Mouse (Mus musculus) lung, embryonic 16.5 days (tissue): ENCODE results near the gene Gng4. TPM values are rescaled to one million over a fixed set of nuclear protein-coding genes. Genes with fewer than 3 reads are reported as not detected.

ENCODE experiments used
- ATAC-seq: fragments of 200-750 bp; cut with Nextera tagmentation; 2 replicates; pipeline ENCODE4 v1.8.0; 2017; ENCODE audit warnings: low read depth, mild to moderate bottlenecking, moderate library complexity
- H3K27ac ChIP-seq: fragments of 300-500 bp; sonication (generic); 2 replicates; pipeline ENCODE4 v1.5.1; 2014; ENCODE audit warnings: mild to moderate bottlenecking, control low read depth, low read length
- H3K27me3 ChIP-seq: fragments of 300-500 bp; sonication (generic); 2 replicates; pipeline ENCODE4 v1.6.1; 2014; ENCODE audit warnings: low read depth, low read length, mixed read lengths; ENCODE audit not compliant: control insufficient read depth, insufficient read depth
- H3K36me3 ChIP-seq: fragments of 300-500 bp; sonication (generic); 2 replicates; pipeline ENCODE4 v1.6.1; 2014; ENCODE audit warnings: low read length; ENCODE audit not compliant: control insufficient read depth, insufficient read depth
- H3K4me1 ChIP-seq: fragments of 300-500 bp; sonication (generic); replicated peaks from 2 replicates; pipeline ENCODE4 v1.6.1; 2014; ENCODE audit warnings: low read length, mixed read lengths; ENCODE audit not compliant: control insufficient read depth, insufficient read depth
- H3K4me2 ChIP-seq: fragments of 300-500 bp; sonication (generic); 2 replicates; pipeline ENCODE4 v1.6.1; 2014; ENCODE audit warnings: low read depth, low read length, control low read depth
- H3K4me3 ChIP-seq: fragments of 300-500 bp; sonication (generic); 2 replicates; pipeline ENCODE4 v1.5.1; 2014; ENCODE audit warnings: mild to moderate bottlenecking, low read length, control low read depth
- H3K9ac ChIP-seq: fragments of 300-500 bp; sonication (generic); 2 replicates; pipeline ENCODE4 v1.6.1; 2014; ENCODE audit warnings: low read length, control low read depth
- H3K9me3 ChIP-seq: fragments of 300-500 bp; sonication (generic); 2 replicates; pipeline ENCODE4 v1.6.1; 2016; ENCODE audit warnings: low read length; ENCODE audit not compliant: control insufficient read depth
- WGBS: fragments of 180-500 bp; shearing (Covaris S2); extraction: QIAGEN DNeasy Blood & Tissue Kit; methylation state at CpG from one replicate; pipeline ENCODE4 v1.1.7; 2014; 5-methylcytosine and 5-hydroxymethylcytosine counted together
- polyA plus RNA-seq: library from polyadenylated mRNA; unstranded; fragments of >200 nt; fragmentation: Nextera tagmentation; extraction: Ambion mirVana; gene quantifications from 2 replicates; pipeline ENCODE4 v1.2.1, GENCODE M21; 2015

Gng4 gene
- polyA plus RNA-seq = 0.64 and 1.3 TPM in 2 replicates

DNA sequence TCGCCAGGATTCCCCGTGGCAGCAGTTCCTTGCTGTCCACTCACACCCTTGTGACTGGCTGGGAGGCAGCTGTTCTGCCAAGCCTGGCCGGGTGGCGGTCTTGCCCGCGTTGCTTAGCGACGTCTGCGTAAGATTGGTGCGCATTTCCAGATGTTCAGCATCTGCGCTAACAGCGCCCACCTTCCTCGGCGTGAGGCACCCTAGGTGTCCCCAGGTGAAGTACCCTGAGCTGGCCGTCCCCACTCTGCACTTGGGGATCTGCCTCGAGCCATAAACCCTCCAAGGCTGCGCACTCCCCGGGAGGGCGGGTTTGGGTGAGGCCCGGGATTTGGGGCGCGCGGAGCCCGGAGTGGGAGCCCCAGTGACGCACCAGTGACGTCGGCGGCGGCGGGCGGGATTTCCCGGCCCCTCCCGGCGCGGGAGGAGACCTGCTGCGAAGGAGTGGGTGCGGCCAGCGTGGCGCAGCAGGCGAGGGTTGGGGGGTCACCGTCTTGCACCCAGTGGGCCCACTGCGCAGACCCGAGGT, at the start of gene Gng4:
Gene Gng4, plus strand, starts transcription at position 166 of the 526 bp plus-strand sequence.
- ATAC-seq = peak; percentile 67
- Histone ChIP-seq H3K27me3 (peaks cover 27% of the 10 kb centered on the region), H3K27ac (no peak within 1 kb of the TSS), H3K36me3 (no peaks in the 10 kb centered on the region), H3K4me2 (peak within 1 kb of the TSS; percentile 96), H3K4me3 (peak within 1 kb of the TSS; percentile 62), H3K9ac (peak within 1 kb of the TSS; percentile 33), H3K9me3 (no peaks in the 10 kb centered on the region), H3K4me1 (peaks cover 16% of the 10 kb centered on the region)
- under 1% methylated on average over 43 of the region's 43 CpGs for WGBS

- no peaks in the 10 kb centered on the region for H3K4me1 ChIP-seq
- H3K9ac ChIP-seq = no peak overlapping the region
- H3K27ac ChIP-seq = no peak overlapping the region
- no peaks in the 10 kb centered on the region for H3K27me3 ChIP-seq
- ATAC-seq = no peak
- no peak overlapping the region for H3K4me2 ChIP-seq
- H3K4me3 ChIP-seq = no peak overlapping the region
- peaks cover 2% of the 10 kb centered on the region; the same call in 1 of the 2 replicates for H3K36me3 ChIP-seq
- no peaks in the 10 kb centered on the region for H3K9me3 ChIP-seq
- WGBS = 96% methylated on average over 4 of the region's 4 CpGs
These were observed 44.6 kb upstream of the Gng4 start for GRCm38 (mm10) chr13:13739232-13739631.

DNA sequence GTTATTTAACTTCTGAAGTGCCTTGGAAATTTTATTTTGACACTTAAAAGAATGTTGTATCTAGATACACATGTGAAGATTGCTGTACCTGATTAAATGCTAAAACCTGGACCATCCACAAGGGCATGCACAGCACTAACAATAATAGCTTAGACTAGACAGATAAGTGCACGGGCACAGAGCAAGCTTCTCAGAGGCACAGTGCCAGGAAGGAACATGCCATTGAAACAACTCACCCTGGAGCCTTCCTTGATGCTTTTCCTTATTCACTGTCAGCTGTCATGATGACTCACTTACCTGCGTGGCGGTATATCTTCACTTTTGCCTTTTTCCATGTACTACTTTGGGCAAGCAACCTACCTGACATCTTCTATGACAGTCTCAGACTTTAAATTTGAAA, 37.9 kb upstream of the Gng4 start:
- no peak overlapping the region for H3K4me2 ChIP-seq
- no peaks in the 10 kb centered on the region for H3K4me1 ChIP-seq
- no peak overlapping the region for H3K27ac ChIP-seq
- H3K4me3 ChIP-seq = no peak overlapping the region
- no peak overlapping the region for H3K9ac ChIP-seq
- H3K36me3 ChIP-seq = peaks cover 9% of the 10 kb centered on the region; the same call in 1 of the 2 replicates
- ATAC-seq = no peak
- no peaks in the 10 kb centered on the region for H3K27me3 ChIP-seq
- no peaks in the 10 kb centered on the region for H3K9me3 ChIP-seq
- WGBS = 77% methylated on average over 3 of the region's 3 CpGs

GRCm38 (mm10) chr13:13775778-13776494, 7.9 kb upstream of the Gng4 start:
- Histone ChIP-seq H3K9me3 (no peaks in the 10 kb centered on the region), H3K9ac (no peak overlapping the region), H3K27ac (no peak overlapping the region), H3K36me3 (peaks cover 10% of the 10 kb centered on the region), H3K4me1 (no peaks in the 10 kb centered on the region), H3K4me2 (no peak overlapping the region), H3K4me3 (no peak overlapping the region), H3K27me3 (no peaks in the 10 kb centered on the region)
- no peak for ATAC-seq

- 88% methylated on average over 11 of the region's 11 CpGs for WGBS
These were observed 6.8 kb upstream of the Gng4 start for GRCm38 (mm10) chr13:13777052-13777451.

GRCm38 (mm10) chr13:13777696-13778095, 6.2 kb upstream of the Gng4 start:
- ATAC-seq = no peak
- Histone ChIP-seq H3K27me3 (no peaks in the 10 kb centered on the region; the same call in 1 of the 2 replicates), H3K27ac (no peak overlapping the region), H3K4me2 (no peak overlapping the region), H3K36me3 (peaks cover 10% of the 10 kb centered on the region), H3K4me1 (no peaks in the 10 kb centered on the region), H3K9ac (no peak overlapping the region), H3K9me3 (no peaks in the 10 kb centered on the region), H3K4me3 (no peak overlapping the region)
- WGBS = 83% methylated on average over 8 of the region's 8 CpGs

More at GRCm38 (mm10) chr13:13777052-13777451, 6.8 kb upstream of the Gng4 start:
- no peak overlapping the region for H3K9ac ChIP-seq
- H3K27me3 ChIP-seq = no peaks in the 10 kb centered on the region; the same call in 1 of the 2 replicates
- no peak for ATAC-seq
- no peaks in the 10 kb centered on the region for H3K4me1 ChIP-seq
- peaks cover 10% of the 10 kb centered on the region for H3K36me3 ChIP-seq
- no peak overlapping the region for H3K4me3 ChIP-seq
- no peak overlapping the region for H3K27ac ChIP-seq
- no peaks in the 10 kb centered on the region for H3K9me3 ChIP-seq
- no peak overlapping the region for H3K4me2 ChIP-seq

- Histone ChIP-seq H3K4me2 (no peak overlapping the region), H3K9ac (no peak overlapping the region), H3K27me3 (peaks cover 4% of the 10 kb centered on the region), H3K4me1 (peaks cover 3% of the 10 kb centered on the region), H3K9me3 (no peaks in the 10 kb centered on the region), H3K4me3 (no peak overlapping the region), H3K36me3 (peaks cover 10% of the 10 kb centered on the region), H3K27ac (no peak overlapping the region)
- WGBS = 68% methylated on average over 1 of the region's 1 CpGs
- no peak for ATAC-seq
These were observed 4.9 kb upstream of the Gng4 start for GRCm38 (mm10) chr13:13778837-13779458.

GRCm38 (mm10) chr13:13780271-13780670, 3.6 kb upstream of the Gng4 start:
- ATAC-seq = no peak
- Histone ChIP-seq H3K9me3 (no peaks in the 10 kb centered on the region), H3K27me3 (peaks cover 17% of the 10 kb centered on the region), H3K9ac (no peak overlapping the region), H3K4me2 (no peak overlapping the region), H3K27ac (no peak overlapping the region), H3K4me3 (no peak overlapping the region), H3K36me3 (peaks cover 8% of the 10 kb centered on the region), H3K4me1 (peaks cover 14% of the 10 kb centered on the region)
- WGBS = 63% methylated on average over 3 of the region's 3 CpGs

DNA sequence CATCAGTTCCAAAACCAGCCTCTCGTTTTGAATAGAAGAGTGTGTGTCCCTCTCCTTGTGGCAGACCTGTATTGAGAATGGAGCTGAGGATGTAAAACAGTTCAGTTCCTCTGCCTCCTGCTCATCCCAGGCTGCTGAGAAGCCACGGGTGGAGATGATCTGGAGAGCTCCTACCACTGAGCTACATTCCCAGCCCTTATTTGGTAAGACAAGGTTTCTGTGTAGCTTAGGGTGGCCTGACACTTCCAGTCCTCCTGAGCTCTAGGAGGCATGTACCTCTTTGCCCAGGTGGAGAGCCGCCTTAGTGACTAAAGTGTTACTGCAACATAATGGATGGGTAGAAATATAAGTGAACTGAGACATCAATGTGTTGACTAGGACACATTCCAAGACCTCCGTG, 2.8 kb upstream of the Gng4 start:
- peaks cover 24% of the 10 kb centered on the region for H3K27me3 ChIP-seq
- H3K4me2 ChIP-seq = no peak overlapping the region
- peaks cover 6% of the 10 kb centered on the region for H3K36me3 ChIP-seq
- no peak overlapping the region for H3K9ac ChIP-seq
- WGBS = 52% methylated on average over 4 of the region's 4 CpGs
- H3K4me1 ChIP-seq = peaks cover 16% of the 10 kb centered on the region
- H3K27ac ChIP-seq = no peak overlapping the region
- no peaks in the 10 kb centered on the region for H3K9me3 ChIP-seq
- ATAC-seq = no peak
- no peak overlapping the region for H3K4me3 ChIP-seq
